In the genomic region with DNA sequence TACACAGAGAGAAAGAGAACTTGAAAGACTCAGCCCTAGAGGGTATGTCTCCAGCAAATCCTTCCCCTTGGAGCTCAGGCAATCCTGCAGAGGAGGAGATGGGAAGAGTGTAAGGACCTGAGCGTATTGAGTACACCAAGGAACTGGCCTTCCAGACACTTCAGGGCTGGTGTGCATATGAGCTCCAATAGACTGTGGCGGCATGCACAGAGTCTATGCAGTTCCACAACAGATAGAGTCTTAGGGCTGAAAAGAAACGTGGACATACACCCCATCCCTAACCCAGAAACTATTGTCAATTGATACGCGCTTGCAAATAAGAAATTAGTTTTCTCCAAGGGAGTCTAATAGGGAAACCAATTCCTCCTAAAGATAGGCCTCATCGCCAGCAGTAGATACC, we compare ENCODE assay signal across 22 mouse cellular contexts.
"Had no signal": no experiment of that assay in that cellular context is flagged by ENCODE, and none has a peak within 500 bp of the region (broad histone marks: within the 10 kb centered on the region; RNA-seq: fewer than 3 reads in every experiment).

No protein-coding gene starts in this region.

- H3K27ac ChIP-seq: limb, embryonic 12.5 days; limb, embryonic 15.5 days; liver, embryonic 14.5 days; midbrain, embryonic 10.5 days; midbrain, embryonic 13.5 days; stomach, embryonic 15.5 days had no signal

- H3K4me3 ChIP-seq: limb, embryonic 12.5 days; limb, embryonic 15.5 days; megakaryocyte, embryonic 14.5 days; midbrain, embryonic 10.5 days; midbrain, embryonic 13.5 days; myocyte; stomach, embryonic 15.5 days had no signal

- H3K4me2 ChIP-seq: limb, embryonic 12.5 days; limb, embryonic 15.5 days; liver, embryonic 11.5 days; lung, embryonic 14.5 days; midbrain, embryonic 13.5 days; stomach, embryonic 15.5 days had no signal

- DNase-seq: kidney, adult 18-20 months; kidney, adult 9 months; kidney, postnatal 14 days; kidney, postnatal 4 days; left cerebral cortex, postnatal 4 days; liver, postnatal 0 days; lung, embryonic 14.5 days; lung, postnatal 10 days; lung, postnatal 36 days; right cerebral cortex, adult 18-20 months; right cerebral cortex, postnatal 14 days; right cerebral cortex, postnatal 4 days had no signal

- H3K36me3 ChIP-seq: limb, embryonic 12.5 days; limb, embryonic 15.5 days; midbrain, embryonic 10.5 days; midbrain, embryonic 13.5 days; stomach, embryonic 15.5 days had no signal

- H3K9ac ChIP-seq: limb, embryonic 12.5 days; limb, embryonic 15.5 days; liver, embryonic 14.5 days; liver, postnatal 0 days; lung, embryonic 14.5 days; midbrain, embryonic 13.5 days; stomach, embryonic 15.5 days had no signal

- H3K27me3 ChIP-seq: limb, embryonic 12.5 days; limb, embryonic 15.5 days; megakaryocyte, embryonic 14.5 days; midbrain, embryonic 13.5 days; stomach, embryonic 15.5 days had no signal

- ATAC-seq: liver, postnatal 0 days; midbrain, embryonic 13.5 days; midbrain, embryonic 16.5 days had no signal

- H3K4me1 ChIP-seq: limb, embryonic 12.5 days; limb, embryonic 15.5 days; midbrain, embryonic 10.5 days; midbrain, embryonic 13.5 days; stomach, embryonic 15.5 days had no signal

- H3K9me3 ChIP-seq: limb, embryonic 12.5 days; limb, embryonic 15.5 days; megakaryocyte, embryonic 14.5 days; midbrain, embryonic 10.5 days; midbrain, embryonic 13.5 days; stomach, embryonic 15.5 days had no signal
